Mouse (Mus musculus) heart, postnatal 25 days (tissue): ENCODE measurements at regions not wholly inside any gene's neighbourhood (a gene's known extent, or its start where the extent isn't known, plus 50 kb on each side); places are given as distances from the start of the nearest gene placed in this dataset.

ENCODE experiments used
- DNase-seq: peaks from one replicate; pipeline ENCODE4 v3.0.0; 2022; ENCODE audit warnings: low spot score
- intact Hi-C: fragments of 180-260 bp; cut with DNase I; formaldehyde crosslinking; loops from one replicate; pipeline ENCODE4 v1.15.1; 2025

GRCm38 (mm10) chr1:108797053-108797801 is 1185.0 kb upstream of the Cdh7 start:
- no peak for DNase-seq
- intact Hi-C loops, result no loop called here

GRCm38 (mm10) chr1:108800101-108800500 is 1182.1 kb upstream of the Cdh7 start:
- intact Hi-C loops, result no loop called here
- DNase-seq, result no peak

GRCm38 (mm10) chr1:108827238-108827637 is 1155.0 kb upstream of the Cdh7 start:
- no peak for DNase-seq
- intact Hi-C loops, result loop anchor here (5.0 kb wide), 1 partner anchor 1190 kb away; no protein-coding TSS in a partner anchor
